Mouse (Mus musculus): ENCODE measurements around the gene Nt5c3b.

Gene Nt5c3b

DNA sequence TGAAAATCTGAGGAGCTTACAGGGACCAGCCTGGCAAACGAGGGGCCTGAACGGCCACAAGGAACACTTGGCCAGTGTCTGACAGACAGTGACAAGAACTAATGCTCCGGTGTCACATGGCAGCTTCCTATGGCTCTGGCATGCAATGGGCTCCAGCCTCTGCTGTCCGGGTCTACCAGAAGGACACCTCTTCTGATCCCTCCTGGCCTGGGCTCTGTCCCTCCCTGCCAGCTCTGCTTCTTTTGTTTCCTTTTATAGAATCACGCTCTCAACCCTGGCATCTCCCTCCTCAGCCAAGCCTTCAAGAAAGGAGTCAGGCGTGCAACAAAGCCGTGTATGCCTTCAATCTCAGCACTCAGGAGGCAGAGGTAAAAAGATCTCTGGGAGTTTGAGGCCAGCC, 11.6 kb downstream of the Nt5c3b start:
- intact Hi-C loops (cut with DNase I) = no loop called here

DNA sequence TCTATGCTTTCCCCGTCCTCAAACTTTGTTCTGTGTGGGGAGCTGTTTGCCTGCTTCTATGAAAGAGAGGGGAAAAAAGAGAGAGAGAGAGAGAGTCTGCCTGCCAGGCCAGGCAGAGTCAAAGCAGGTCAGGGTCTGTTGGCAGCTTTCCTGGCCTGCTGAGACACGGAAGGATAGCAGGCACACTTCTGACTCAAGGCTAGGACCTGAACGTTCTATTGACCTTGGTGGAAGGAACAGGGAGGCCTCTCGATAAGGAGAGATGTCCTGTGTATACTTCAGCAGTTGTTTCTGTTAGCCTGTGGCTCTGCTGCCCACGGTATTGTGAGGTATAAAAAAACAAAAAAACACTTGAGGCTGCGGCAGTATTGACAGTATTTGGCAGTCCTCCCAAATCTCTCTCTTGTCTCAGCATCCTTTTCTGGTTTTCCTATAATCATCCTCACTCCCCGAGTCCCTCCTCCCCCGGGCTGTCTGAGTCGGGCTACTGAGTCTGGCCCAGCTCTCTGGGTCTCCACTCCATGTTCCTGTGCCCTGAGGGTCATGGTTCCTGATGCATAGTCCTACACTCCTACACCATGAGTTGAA, 12.9 kb downstream of the Nt5c3b start:
- intact Hi-C loops (cut with DNase I) = loop anchor here (5.0 kb wide), 2 partner anchors 44 to 129 kb away; partner anchors contain the start of gene Klhl11

DNA sequence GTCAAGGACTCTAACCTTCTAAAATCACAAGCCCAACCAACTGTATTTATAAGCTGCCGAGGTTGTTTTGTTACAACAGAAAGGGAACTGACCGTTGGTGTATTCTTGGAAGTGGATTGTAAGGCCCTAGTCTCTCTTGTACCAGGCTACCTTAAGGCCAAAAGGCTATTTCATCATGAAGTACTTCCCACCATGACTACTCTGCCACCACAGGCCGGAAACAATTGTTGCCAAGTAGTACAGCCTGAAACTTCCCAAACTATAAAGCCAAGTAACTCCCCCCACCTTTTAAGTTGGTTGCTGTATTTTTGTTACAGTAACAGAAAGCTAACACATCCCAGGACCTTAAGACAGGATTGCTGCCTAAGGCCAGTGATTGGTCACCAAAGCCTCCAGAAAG, 14.8 kb downstream of the Nt5c3b start:
- intact Hi-C loops (cut with DNase I) = loop anchor here (2.0 to 5.0 kb wide), 3 partner anchors 45 to 274 kb away; partner anchors contain the start of gene Klhl11

GRCm38 (mm10) chr11:100425851-100426250, 15.8 kb downstream of the Nt5c3b start:
- intact Hi-C loops (cut with DNase I) = loop anchor here (2.0 to 5.0 kb wide), 3 partner anchors 46 to 275 kb away; partner anchors contain the start of gene Klhl11

GRCm38 (mm10) chr11:100423836-100424235, 17.8 kb downstream of the Nt5c3b start:
- intact Hi-C loops (cut with DNase I) = no loop called here

DNA sequence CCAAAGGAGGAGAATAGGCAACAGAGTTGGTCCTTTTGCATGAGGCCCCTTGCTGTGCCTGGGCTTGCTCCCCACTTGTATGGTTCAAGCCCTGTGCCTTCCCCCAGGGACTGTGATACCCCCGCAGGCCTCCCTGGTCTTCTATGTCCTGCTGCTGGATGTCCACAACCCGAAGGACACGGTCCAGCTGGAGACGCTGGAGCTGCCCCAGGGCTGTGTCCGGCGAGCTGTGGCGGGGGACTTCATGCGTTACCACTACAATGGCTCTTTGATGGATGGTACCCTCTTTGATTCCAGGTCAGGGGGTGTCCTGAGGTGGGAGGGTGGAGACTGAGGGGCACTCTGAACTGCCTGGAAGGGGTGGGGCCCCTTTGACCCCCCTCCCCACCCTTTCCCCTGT, 20.1 kb downstream of the Nt5c3b start:
- intact Hi-C loops (cut with DNase I) = no loop called here

GRCm38 (mm10) chr11:100414914-100415822, 26.4 kb downstream of the Nt5c3b start, which contains the start of gene Fkbp10:
TSS of gene Fkbp10 (plus strand) at chr11:100415697.
- intact Hi-C loops (cut with DNase I) = no loop called here

DNA sequence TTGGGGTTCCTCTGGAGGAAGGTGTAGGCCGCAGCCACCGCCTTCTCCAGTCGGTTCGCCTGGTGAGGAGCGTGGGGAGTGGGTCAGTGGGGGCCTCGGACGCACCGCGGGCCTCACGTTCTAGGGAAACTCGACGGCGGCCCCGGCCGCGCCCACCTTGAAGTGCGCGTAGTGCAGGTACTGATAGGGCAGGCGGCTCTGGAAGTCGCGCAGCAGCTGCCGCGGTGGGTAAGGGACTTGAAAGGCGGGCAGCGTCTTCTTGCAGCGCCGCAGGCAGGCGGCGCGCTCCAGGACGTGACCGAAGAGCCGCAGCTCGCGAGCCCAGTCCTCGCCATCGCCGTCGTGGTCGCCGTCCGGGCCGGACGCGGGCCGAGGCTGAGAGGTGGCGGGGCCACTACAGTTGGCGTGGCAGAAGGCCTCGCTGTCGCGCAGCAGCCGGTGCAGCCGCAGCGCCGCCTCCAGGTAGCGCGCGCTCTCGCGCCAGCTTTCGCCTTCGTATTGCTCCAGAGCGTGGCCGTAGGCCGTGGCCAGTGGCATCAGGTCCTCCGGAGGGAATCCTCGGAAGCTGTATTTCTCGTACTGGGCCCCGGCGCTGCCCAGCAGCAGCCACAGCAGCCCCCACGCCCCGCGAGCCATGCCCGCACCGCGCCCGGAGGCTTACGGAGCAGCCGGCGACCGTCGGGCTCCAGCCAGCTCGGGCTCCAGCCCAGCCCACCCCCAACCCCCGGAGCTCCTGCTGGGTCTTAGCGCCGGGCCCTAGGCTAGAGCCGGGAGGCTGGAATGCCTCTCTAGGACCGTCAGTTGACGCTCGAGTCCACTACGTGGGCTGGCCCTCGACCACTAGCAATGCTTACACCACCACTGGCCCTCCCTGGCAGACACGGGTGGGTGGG, 27.3 kb downstream of the Nt5c3b start, which contains the start of gene P3h4:
TSS of gene P3h4 (minus strand) at position 816 of the 893 bp plus-strand sequence.
- intact Hi-C loops (cut with DNase I) = no loop called here

- intact Hi-C loops (cut with DNase I) = no loop called here
Measured at GRCm38 (mm10) chr11:100413541-100413940, 28.1 kb downstream of the Nt5c3b start.

GRCm38 (mm10) chr11:100411736-100412135, 29.9 kb downstream of the Nt5c3b start:
- intact Hi-C loops (cut with DNase I) = no loop called here

DNA sequence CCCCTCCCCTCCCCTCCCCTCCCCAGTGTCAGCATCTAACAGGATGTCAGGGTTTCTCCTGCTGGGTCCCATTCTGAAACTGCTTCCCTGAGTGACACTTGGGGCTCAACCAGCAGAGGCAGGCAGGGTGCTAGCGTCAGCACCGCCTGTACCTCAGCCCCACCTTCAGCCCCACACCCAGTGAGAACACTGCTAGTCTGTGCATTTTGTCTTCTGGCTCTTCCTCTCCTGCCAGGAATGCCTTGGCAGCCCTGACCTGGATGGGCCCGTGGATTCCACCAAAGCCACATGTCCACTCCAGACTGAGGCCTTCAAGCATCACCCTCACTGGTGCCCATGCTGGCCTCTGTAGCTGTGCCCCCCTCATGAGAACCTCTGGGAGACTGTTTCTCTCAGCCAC, 31.9 kb downstream of the Nt5c3b start:
- intact Hi-C loops (cut with DNase I) = loop anchor here (2.0 kb wide), 1 partner anchor 47 kb away; no protein-coding TSS in a partner anchor

DNA sequence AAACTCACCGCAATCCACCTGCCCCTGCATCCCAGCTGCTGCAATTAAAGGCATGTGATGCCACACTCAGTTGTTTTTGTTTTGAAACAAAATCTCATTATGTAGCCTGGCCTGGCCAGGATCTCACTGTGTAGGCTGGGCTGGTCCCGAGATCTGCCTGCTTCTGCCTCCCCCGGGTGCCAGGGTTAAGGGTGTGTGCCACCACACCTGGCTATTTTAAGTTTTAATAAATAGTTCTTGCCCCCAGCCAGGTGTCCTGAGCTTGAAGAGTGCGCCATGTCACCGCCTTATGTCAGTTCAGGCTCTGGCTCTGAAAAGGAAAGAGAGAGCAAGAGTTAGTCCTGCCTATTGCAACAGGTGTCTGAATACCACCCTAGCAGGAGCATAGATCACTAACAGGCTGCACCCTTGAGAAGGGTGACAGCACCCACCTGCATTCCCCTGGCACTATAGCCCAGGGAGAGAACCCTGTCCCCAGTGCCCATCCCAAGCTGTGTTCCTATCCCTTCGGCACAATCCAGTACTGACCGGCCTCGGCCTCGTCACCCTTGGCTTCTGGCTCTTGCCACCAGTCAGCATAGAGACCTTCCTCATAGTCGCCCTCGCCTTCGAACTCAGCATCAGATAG, 32.7 kb downstream of the Nt5c3b start:
- intact Hi-C loops (cut with DNase I) = loop anchor here (2.0 kb wide), 1 partner anchor 46 kb away; no protein-coding TSS in a partner anchor

GRCm38 (mm10) chr11:100408076-100408834, 33.4 kb downstream of the Nt5c3b start:
- intact Hi-C loops (cut with DNase I) = loop anchor here (2.0 kb wide), 1 partner anchor 45 kb away; no protein-coding TSS in a partner anchor

- intact Hi-C loops (cut with DNase I) = no loop called here
Measured at GRCm38 (mm10) chr11:100406995-100407705, 34.5 kb downstream of the Nt5c3b start.

- intact Hi-C loops (cut with DNase I) = no loop called here
Measured at GRCm38 (mm10) chr11:100406273-100406672, 35.3 kb downstream of the Nt5c3b start.

DNA sequence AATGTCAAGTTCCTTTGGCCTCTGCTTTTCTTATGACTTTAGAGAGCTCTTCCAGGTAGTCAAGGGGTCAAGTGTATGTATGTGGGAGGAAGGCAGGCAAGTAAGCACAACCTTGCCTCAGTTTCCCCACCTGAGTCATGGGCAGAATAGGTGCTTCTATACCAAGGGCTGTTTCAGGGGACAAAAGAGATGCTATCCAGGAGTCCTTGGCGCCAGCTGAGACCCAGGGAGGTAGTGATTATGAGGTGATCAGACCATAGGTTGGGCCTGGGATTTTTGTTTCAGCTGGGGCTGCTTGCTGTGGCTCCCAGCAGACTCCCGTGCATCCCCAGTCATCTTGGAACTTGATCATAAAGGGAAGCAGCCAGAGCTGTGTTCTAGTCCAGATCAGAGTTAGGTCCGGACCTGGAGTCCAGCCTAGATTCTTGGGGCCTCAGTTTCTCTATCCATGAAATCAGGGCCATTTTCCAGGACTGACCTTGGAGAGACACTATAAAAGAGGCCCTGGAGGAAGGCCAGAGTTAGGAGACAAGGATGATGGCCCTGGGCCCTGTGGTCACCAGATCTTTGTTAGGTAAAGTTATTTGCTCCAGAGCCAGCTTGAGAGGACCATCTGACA, 37.0 kb downstream of the Nt5c3b start:
- intact Hi-C loops (cut with DNase I) = no loop called here

DNA sequence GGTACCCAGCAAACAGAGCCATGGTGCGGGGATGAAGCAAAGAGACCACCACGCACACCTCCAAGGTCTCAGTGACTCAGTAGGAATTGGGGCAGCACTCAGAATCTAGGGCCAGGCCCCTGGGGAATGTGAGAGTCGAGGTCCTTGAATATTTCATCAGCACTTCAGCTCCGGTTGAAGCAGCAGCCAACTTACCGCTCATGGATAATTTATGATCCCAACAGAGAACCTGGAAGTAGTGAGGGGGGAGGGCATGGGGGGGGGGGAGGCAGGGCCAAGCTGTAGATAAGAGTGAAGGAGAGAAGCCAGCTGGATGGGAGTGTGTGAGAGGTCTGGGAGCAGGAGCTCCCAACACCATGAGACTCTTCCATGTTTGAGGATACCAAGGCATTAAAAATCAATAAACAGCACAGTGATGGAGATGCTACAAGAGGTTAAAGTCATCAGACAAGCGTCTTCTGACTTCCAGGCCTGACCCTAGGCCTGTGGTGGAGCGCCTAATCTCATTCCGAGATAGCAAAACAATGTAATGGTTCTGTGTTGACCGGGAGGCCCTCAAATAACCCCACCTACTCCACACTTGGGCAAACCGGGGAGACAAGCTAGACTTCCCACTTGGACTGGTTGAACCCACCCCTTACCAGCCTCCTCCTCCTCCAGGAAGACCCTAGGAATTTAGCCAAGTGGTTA, 38.0 kb downstream of the Nt5c3b start:
- intact Hi-C loops (cut with DNase I) = no loop called here

- intact Hi-C loops (cut with DNase I) = no loop called here
Measured at GRCm38 (mm10) chr11:100402682-100403081, 38.9 kb downstream of the Nt5c3b start.
